Mouse (Mus musculus) MEL (cell line): ENCODE results near the gene Tmem151b. TPM values are rescaled to one million over a fixed set of nuclear protein-coding genes. Genes with fewer than 3 reads are reported as not detected.

Source experiments
- DNase-seq: peaks from one replicate; pipeline ENCODE4 v3.0.0; 2011; ENCODE audit warnings: low read depth, low spot score
- H3K27ac ChIP-seq: 2 replicates; pipeline ENCODE4 v1.5.1; 2012; ENCODE audit warnings: low read depth, mild to moderate bottlenecking, control low read depth, low read length, moderate library complexity; ENCODE audit not compliant: control insufficient read depth
- H3K27me3 ChIP-seq, 2 experiments: fragments of 150-350 bp in 1 of 2; sonication (generic) in 1 of 2; 2 replicates each; pipeline ENCODE4 v1.6.1; 2012; ENCODE audit warnings: low read length in 2 of 2, mild to moderate bottlenecking in 2 of 2, improper control_type of control experiment in 1 of 2, moderate library complexity in 1 of 2; ENCODE audit not compliant: insufficient read depth in 2 of 2, control insufficient read depth in 1 of 2
- H3K36me3 ChIP-seq, 2 experiments: 2 replicates each; pipeline ENCODE4 v1.6.1; 2012 to 2014; ENCODE audit warnings: low read length in 2 of 2, improper control_type of control experiment in 1 of 2, inconsistent platforms in 1 of 2, mild to moderate bottlenecking in 1 of 2; ENCODE audit not compliant: insufficient read depth in 2 of 2, control insufficient read depth in 1 of 2
- H3K4me1 ChIP-seq, 2 experiments: fragments of 150-350 bp in 1 of 2; sonication (generic) in 1 of 2; 2 replicates each; pipeline ENCODE4 v1.6.1; 2012; ENCODE audit warnings: low read length in 2 of 2, improper control_type of control experiment in 1 of 2, mild to moderate bottlenecking in 1 of 2; ENCODE audit not compliant: insufficient read depth in 2 of 2, control insufficient read depth in 1 of 2
- H3K4me3 ChIP-seq, 2 experiments: fragments of 150-350 bp in 1 of 2; sonication (generic) in 1 of 2; 2 replicates each; pipeline ENCODE4 v1.5.1; 2012; ENCODE audit warnings: low read depth in 2 of 2, low read length in 2 of 2, mild to moderate bottlenecking in 2 of 2, moderate library complexity in 2 of 2, control low read depth in 1 of 2, improper control_type of control experiment in 1 of 2; ENCODE audit not compliant: control insufficient read depth in 1 of 2, insufficient read depth in 1 of 2
- H3K79me2 ChIP-seq: 2 replicates; pipeline ENCODE4 v1.6.1; 2012; ENCODE audit warnings: mild to moderate bottlenecking, low read length, moderate library complexity; ENCODE audit not compliant: control insufficient read depth, poor library complexity, insufficient read depth
- H3K9ac ChIP-seq: 2 replicates; pipeline ENCODE4 v1.6.1; 2012; ENCODE audit warnings: low read depth, mild to moderate bottlenecking, control low read depth, low read length, moderate library complexity; ENCODE audit not compliant: control insufficient read depth, poor library complexity, severe bottlenecking
- H3K9me3 ChIP-seq: fragments of 150-350 bp; sonication (generic); replicated peaks from 2 replicates; pipeline ENCODE4 v1.6.1; 2012; ENCODE audit warnings: mild to moderate bottlenecking, low read length, improper control_type of control experiment, moderate library complexity; ENCODE audit not compliant: insufficient read depth
- BHLHE40 ChIP-seq: IDR thresholded peaks from 2 replicates; pipeline ENCODE4 v1.6.1; 2012; ENCODE audit warnings: low read depth, mild to moderate bottlenecking, inconsistent platforms, low read length, improper control_type of control experiment, borderline replicate concordance
- CHD1 ChIP-seq: IDR thresholded peaks from 2 replicates; pipeline ENCODE4 v1.6.1; 2012; ENCODE audit warnings: low read depth, mild to moderate bottlenecking, inconsistent platforms, low read length, improper control_type of control experiment
- CHD2 ChIP-seq: IDR thresholded peaks from 2 replicates; pipeline ENCODE4 v1.6.1; 2011; ENCODE audit warnings: low read length, improper control_type of control experiment
- CTCF ChIP-seq, 3 experiments: IDR thresholded peaks in 2 of 3; conservative IDR thresholded peaks in 1 of 3; 2 replicates each; pipeline ENCODE4 v1.5.1; 2011 to 2012; ENCODE audit warnings: low read length in 3 of 3, low read depth in 2 of 3, mild to moderate bottlenecking in 2 of 3, improper control_type of control experiment in 1 of 3, inconsistent platforms in 1 of 3, mixed read lengths in 1 of 3, moderate library complexity in 1 of 3; ENCODE audit not compliant: control insufficient read depth in 1 of 3, insufficient read depth in 1 of 3, poor library complexity in 1 of 3, severe bottlenecking in 1 of 3
- E2F4 ChIP-seq: IDR thresholded peaks from 2 replicates; pipeline ENCODE4 v1.6.1; 2011; ENCODE audit warnings: low read depth, low read length, improper control_type of control experiment, borderline replicate concordance
- ELF1 ChIP-seq: IDR thresholded peaks from 2 replicates; pipeline ENCODE4 v1.6.1; 2014; ENCODE audit warnings: low read depth, mild to moderate bottlenecking, inconsistent platforms, low read length, improper control_type of control experiment, moderate library complexity
- EP300 ChIP-seq, 2 experiments: IDR thresholded peaks; 2 replicates each; pipeline ENCODE4 v1.6.1; 2011; ENCODE audit warnings: improper control_type of control experiment in 2 of 2, low read length in 2 of 2, low read depth in 1 of 2, mild to moderate bottlenecking in 1 of 2
- ETS1 ChIP-seq: IDR thresholded peaks from 2 replicates; pipeline ENCODE4 v1.6.1; 2012; ENCODE audit warnings: low read depth, mild to moderate bottlenecking, inconsistent platforms, low read length, improper control_type of control experiment, moderate library complexity
- GABPA ChIP-seq: IDR thresholded peaks from 2 replicates; pipeline ENCODE4 v1.6.1; 2012; ENCODE audit warnings: low read depth, mild to moderate bottlenecking, inconsistent platforms, low read length, improper control_type of control experiment, moderate library complexity
- GATA1 ChIP-seq: IDR thresholded peaks from 2 replicates; pipeline ENCODE4 v1.6.1; 2011; ENCODE audit warnings: low read depth, low read length, improper control_type of control experiment
- HCFC1 ChIP-seq: IDR thresholded peaks from 2 replicates; pipeline ENCODE4 v1.6.1; 2012; ENCODE audit warnings: low read depth, mild to moderate bottlenecking, inconsistent platforms, low read length, improper control_type of control experiment, moderate library complexity
- JUND ChIP-seq: IDR thresholded peaks from 2 replicates; pipeline ENCODE4 v1.6.1; 2011; ENCODE audit warnings: low read depth, mild to moderate bottlenecking, improper control_type of control experiment, low read length
- KAT2A ChIP-seq: conservative IDR thresholded peaks from 2 replicates; pipeline ENCODE4 v1.6.1; 2012; ENCODE audit warnings: low read depth, low read length, improper control_type of control experiment, inconsistent platforms
- MAFK ChIP-seq: IDR thresholded peaks from 2 replicates; pipeline ENCODE4 v1.6.1; 2011; ENCODE audit warnings: low read depth, mild to moderate bottlenecking, low read length, improper control_type of control experiment, borderline replicate concordance
- MAX ChIP-seq: IDR thresholded peaks from 2 replicates; pipeline ENCODE4 v1.6.1; 2011; ENCODE audit warnings: low read length, improper control_type of control experiment
- MAZ ChIP-seq: IDR thresholded peaks from 2 replicates; pipeline ENCODE4 v1.6.1; 2012; ENCODE audit warnings: low read depth, mild to moderate bottlenecking, inconsistent platforms, low read length, improper control_type of control experiment
- MEF2A ChIP-seq: IDR thresholded peaks from 2 replicates; pipeline ENCODE4 v1.6.1; 2014; ENCODE audit warnings: low read depth, mild to moderate bottlenecking, inconsistent platforms, low read length, improper control_type of control experiment; ENCODE audit not compliant: poor library complexity, insufficient replicate concordance, severe bottlenecking; ENCODE audit errors: extremely low read depth
- MXI1 ChIP-seq: IDR thresholded peaks from 2 replicates; pipeline ENCODE4 v1.6.1; 2011; ENCODE audit warnings: mild to moderate bottlenecking, low read depth, low read length, improper control_type of control experiment
- MYC ChIP-seq: IDR thresholded peaks from 2 replicates; pipeline ENCODE4 v1.6.1; 2011; ENCODE audit warnings: low read depth, mild to moderate bottlenecking, low read length, improper control_type of control experiment, moderate library complexity
- NELFE ChIP-seq: IDR thresholded peaks from 2 replicates; pipeline ENCODE4 v1.6.1; 2011; ENCODE audit warnings: low read depth, low read length, improper control_type of control experiment
- NRF1 ChIP-seq: IDR thresholded peaks from 2 replicates; pipeline ENCODE4 v1.6.1; 2014; ENCODE audit warnings: low read depth, mild to moderate bottlenecking, inconsistent platforms, low read length, improper control_type of control experiment, moderate library complexity; ENCODE audit not compliant: poor library complexity, insufficient read depth, severe bottlenecking
- POLR2A ChIP-seq, 2 experiments: IDR thresholded peaks; 2 replicates each; pipeline ENCODE4 v1.6.1; 2011 to 2012; ENCODE audit warnings: low read length in 2 of 2, mild to moderate bottlenecking in 2 of 2, control low read depth in 1 of 2, improper control_type of control experiment in 1 of 2, low read depth in 1 of 2, moderate library complexity in 1 of 2; ENCODE audit not compliant: control insufficient read depth in 1 of 2, insufficient read depth in 1 of 2, poor library complexity in 1 of 2
- POLR2AphosphoS2 ChIP-seq: IDR thresholded peaks from 2 replicates; pipeline ENCODE4 v1.6.1; 2011; ENCODE audit warnings: low read length, improper control_type of control experiment
- POLR2AphosphoS5 ChIP-seq: IDR thresholded peaks from 2 replicates; pipeline ENCODE4 v1.6.1; 2012; ENCODE audit warnings: low read depth, borderline replicate concordance, mild to moderate bottlenecking, inconsistent platforms, low read length, moderate library complexity, mixed read lengths
- RAD21 ChIP-seq: IDR thresholded peaks from 2 replicates; pipeline ENCODE4 v1.6.1; 2011; ENCODE audit warnings: mild to moderate bottlenecking, low read depth, low read length, improper control_type of control experiment
- RCOR1 ChIP-seq: IDR thresholded peaks from 2 replicates; pipeline ENCODE4 v1.6.1; 2012; ENCODE audit warnings: low read depth, mild to moderate bottlenecking, inconsistent platforms, low read length, improper control_type of control experiment
- SIN3A ChIP-seq: IDR thresholded peaks from 2 replicates; pipeline ENCODE4 v1.6.1; 2012; ENCODE audit warnings: low read length, improper control_type of control experiment, inconsistent platforms
- SMC3 ChIP-seq: IDR thresholded peaks from 2 replicates; pipeline ENCODE4 v1.6.1; 2011; ENCODE audit warnings: low read depth, low read length, improper control_type of control experiment
- TAL1 ChIP-seq: IDR thresholded peaks from 2 replicates; pipeline ENCODE4 v1.6.1; 2012; ENCODE audit warnings: mild to moderate bottlenecking, inconsistent platforms, low read length, moderate library complexity, mixed read lengths
- TBP ChIP-seq: IDR thresholded peaks from 2 replicates; pipeline ENCODE4 v1.8.0; 2011; ENCODE audit warnings: low read depth, low read length, improper control_type of control experiment
- TCF12 ChIP-seq: IDR thresholded peaks from 2 replicates; pipeline ENCODE4 v1.6.1; 2014; ENCODE audit warnings: low read depth, mild to moderate bottlenecking, inconsistent platforms, low read length, improper control_type of control experiment, moderate library complexity
- UBTF ChIP-seq: IDR thresholded peaks from 2 replicates; pipeline ENCODE4 v1.6.1; 2012; ENCODE audit warnings: low read depth, mild to moderate bottlenecking, inconsistent platforms, low read length, improper control_type of control experiment, moderate library complexity, borderline replicate concordance; ENCODE audit not compliant: insufficient read depth
- USF1 ChIP-seq: IDR thresholded peaks from 2 replicates; pipeline ENCODE4 v1.6.1; 2014; ENCODE audit warnings: low read depth, mild to moderate bottlenecking, inconsistent platforms, low read length, improper control_type of control experiment, moderate library complexity
- USF2 ChIP-seq, 2 experiments: IDR thresholded peaks; 2 replicates each; pipeline ENCODE4 v1.6.1; 2011 to 2012; ENCODE audit warnings: improper control_type of control experiment in 2 of 2, low read length in 2 of 2, borderline replicate concordance in 1 of 2, inconsistent platforms in 1 of 2, low read depth in 1 of 2, mild to moderate bottlenecking in 1 of 2; ENCODE audit not compliant: insufficient read depth in 1 of 2
- ZC3H11A ChIP-seq: IDR thresholded peaks from 2 replicates; pipeline ENCODE4 v1.6.1; 2012; ENCODE audit warnings: low read depth, mild to moderate bottlenecking, inconsistent platforms, low read length, improper control_type of control experiment
- ZKSCAN1 ChIP-seq: IDR thresholded peaks from 2 replicates; pipeline ENCODE4 v1.6.1; 2012; ENCODE audit warnings: low read depth, mild to moderate bottlenecking, inconsistent platforms, low read length, improper control_type of control experiment, moderate library complexity
- ZMIZ1 ChIP-seq: IDR thresholded peaks from 2 replicates; pipeline ENCODE4 v1.6.1; 2012; ENCODE audit warnings: low read depth, mild to moderate bottlenecking, inconsistent platforms, low read length, improper control_type of control experiment, moderate library complexity
- ZNF384 ChIP-seq: IDR thresholded peaks from 2 replicates; pipeline ENCODE4 v1.6.1; 2012; ENCODE audit warnings: low read depth, mild to moderate bottlenecking, inconsistent platforms, low read length, improper control_type of control experiment
- polyA plus RNA-seq, 2 experiments: library from polyadenylated mRNA; stranded (reverse) in 1 of 2; unstranded in 1 of 2; fragments of >175 nt in 1 of 2; fragments of >200 nt in 1 of 2; gene quantifications; 2 replicates each; pipeline versions ENCODE4 v1.2.1 to v1.2.4; 2012; ENCODE audit warnings: low replicate concordance in 2 of 2, low read depth in 1 of 2; ENCODE audit not compliant: insufficient read length in 2 of 2, insufficient read depth in 1 of 2, missing spikeins in 1 of 2
- total RNA-seq: library from RNA; depleted of rRNA; stranded (reverse); fragments of 300-350 nt; gene quantifications from 2 replicates; pipeline ENCODE4 v1.2.3, GENCODE M21; 2012

The Tmem151b gene
- total and polyA plus RNA-seq, 3 experiments: 0.15 to 1.1 TPM; not detected in 1

DNA sequence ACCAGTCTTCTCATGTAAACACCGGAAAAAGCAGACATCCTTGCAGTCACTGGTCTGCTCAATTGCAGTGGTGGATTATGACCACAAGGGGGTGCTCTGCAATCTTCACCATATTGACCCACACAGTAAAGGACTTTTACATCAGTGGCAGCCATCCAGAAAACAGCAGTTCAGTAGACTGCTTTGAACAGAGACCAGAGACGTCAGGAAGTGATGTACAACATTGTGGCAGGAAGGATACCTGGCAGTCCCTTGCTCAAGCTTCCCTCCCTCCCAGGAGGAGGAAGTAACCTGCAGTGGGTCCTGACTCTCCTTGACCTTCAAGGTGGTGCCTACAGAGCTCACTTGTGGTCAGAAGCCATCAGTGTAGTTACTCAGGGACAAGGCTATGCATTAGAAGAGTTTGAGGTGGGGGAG, 32.1 kb upstream of the Tmem151b start:
- H3K27ac ChIP-seq: peak overlapping the region; percentile 80
- H3K4me1 ChIP-seq: peaks cover 20 to 39% of the 10 kb centered on the region in 2 experiments
- no peaks in the 10 kb centered on the region for H3K27me3 ChIP-seq
- H3K9ac ChIP-seq: peak overlapping the region; percentile 64
- peak; percentile 95 for DNase-seq
- H3K9me3 ChIP-seq: no peaks in the 10 kb centered on the region
- H3K4me3 ChIP-seq: peak overlapping the region in 1 of 2 experiments; percentile 23; a peak in 1 of 4 replicates
- no peaks in the 10 kb centered on the region for H3K79me2 ChIP-seq
- peaks cover 0 to 27% of the 10 kb centered on the region in 2 experiments; a peak in 2 of 4 replicates for H3K36me3 ChIP-seq
- TF ChIP-seq USF1 (no peak), EP300 (IDR thresholded peaks at IDR 0.05; ENCODE audit: low read depth in 1 of 2, low read length in 2 of 2) (no peak), NELFE (no peak), ZMIZ1 (no peak), USF2 (IDR thresholded peaks at IDR 0.05; ENCODE audit: borderline replicate concordance in 1 of 2, insufficient read depth in 1 of 2, low read depth in 1 of 2, low read length in 2 of 2) (no peak), NRF1 (no peak), TAL1 (no peak), MAX (no peak), POLR2AphosphoS5 (no peak), ZKSCAN1 (no peak), CHD1 (no peak), HCFC1 (peak; percentile 38), BHLHE40 (no peak), ZNF384 (no peak), CTCF (IDR thresholded peaks at IDR 0.05 in 2 of 3, conservative IDR thresholded peaks at IDR 0.05 in 1 of 3; ENCODE audit: control insufficient read depth in 1 of 3, insufficient read depth in 1 of 3, low read depth in 2 of 3, low read length in 3 of 3, poor library complexity in 1 of 3, severe bottlenecking in 1 of 3) (peak; percentile 69 to 97 (median 96)), TBP (peak; percentile 21; the same call in 1 of the 2 replicates), SMC3 (peak; percentile 82), UBTF (no peak), ZC3H11A (peak; percentile 44; the same call in 1 of the 2 replicates), MAZ (no peak; the same call in 1 of the 2 replicates), SIN3A (peak; percentile 73), MEF2A (no peak), ETS1 (peak; percentile 22; the same call in 1 of the 2 replicates), RAD21 (peak; percentile 63), MAFK (no peak), RCOR1 (no peak), JUND (no peak), CHD2 (no peak), ELF1 (peak; percentile 54; the same call in 1 of the 2 replicates), POLR2AphosphoS2 (no peak), GATA1 (peak; percentile 5; the same call in 1 of the 2 replicates), MXI1 (no peak), KAT2A (no peak), POLR2A (IDR thresholded peaks at IDR 0.05; ENCODE audit: control insufficient read depth in 1 of 2, insufficient read depth in 1 of 2, low read depth in 1 of 2, low read length in 2 of 2, poor library complexity in 1 of 2) (no peak), TCF12 (no peak), GABPA (no peak), E2F4 (no peak), MYC (no peak)
